Mouse (Mus musculus): Measurements from ENCODE around the gene Clspn. TPM values are rescaled to one million over a fixed set of nuclear protein-coding genes. Genes with fewer than 3 reads are reported as not detected.

Clspn gene
- total and polyA plus RNA-seq, 3 experiments, result 42.0 to 618 (median 64.0) TPM

GRCm38 (mm10) chr4:126556809-126557711, at the start of gene Clspn (continued):
- peak; percentile 77; the same call in 1 of the 2 replicates for TF ChIP-seq POLR2AphosphoS2 (IDR thresholded peaks at IDR 0.05; ENCODE audit: low read length)
- peak; percentile 41; the same call in 1 of the 2 replicates for TF ChIP-seq NRF1 (IDR thresholded peaks at IDR 0.05; ENCODE audit: insufficient read depth, low read depth, low read length, poor library complexity, severe bottlenecking)
- TF ChIP-seq ZNF384 (IDR thresholded peaks at IDR 0.05; ENCODE audit: low read depth, low read length), result peak; percentile 98

- no peak overlapping the region for H3K9ac ChIP-seq (ENCODE audit: control insufficient read depth, low read depth, low read length, poor library complexity, severe bottlenecking)
- TF ChIP-seq E2F4 (IDR thresholded peaks at IDR 0.05; ENCODE audit: borderline replicate concordance, low read depth, low read length), result no peak
- TF ChIP-seq HCFC1 (IDR thresholded peaks at IDR 0.05; ENCODE audit: low read depth, low read length), result no peak
- TF ChIP-seq ZC3H11A (IDR thresholded peaks at IDR 0.05; ENCODE audit: low read depth, low read length), result no peak
- no peak for TF ChIP-seq POLR2AphosphoS2 (IDR thresholded peaks at IDR 0.05; ENCODE audit: low read length)
- TF ChIP-seq POLR2A (IDR thresholded peaks at IDR 0.05; ENCODE audit: control insufficient read depth in 1 of 2, insufficient read depth in 1 of 2, low read depth in 1 of 2, low read length in 2 of 2, poor library complexity in 1 of 2), result no peak
- TF ChIP-seq RAD21 (IDR thresholded peaks at IDR 0.05; ENCODE audit: low read depth, low read length), result no peak
- TF ChIP-seq MAX (IDR thresholded peaks at IDR 0.05; ENCODE audit: low read length), result no peak
- no peak for TF ChIP-seq MYB (IDR thresholded peaks at IDR 0.05; ENCODE audit: low read depth, low read length)
- TF ChIP-seq GATA1 (IDR thresholded peaks at IDR 0.05; ENCODE audit: low read depth, low read length), result no peak
- TF ChIP-seq ZKSCAN1 (IDR thresholded peaks at IDR 0.05; ENCODE audit: low read depth, low read length), result no peak
- no peak for TF ChIP-seq NELFE (IDR thresholded peaks at IDR 0.05; ENCODE audit: low read depth, low read length)
- no peak for TF ChIP-seq POLR2AphosphoS5 (IDR thresholded peaks at IDR 0.05; ENCODE audit: borderline replicate concordance, low read depth, low read length)
- TF ChIP-seq KAT2A (conservative IDR thresholded peaks at IDR 0.05; ENCODE audit: low read depth, low read length), result no peak
- H3K79me2 ChIP-seq (ENCODE audit: control insufficient read depth, insufficient read depth, low read length, poor library complexity), result no peaks in the 10 kb centered on the region
- H3K4me1 ChIP-seq (ENCODE audit: control insufficient read depth in 1 of 2, insufficient read depth in 2 of 2, low read length in 2 of 2), result peaks cover 0 to 2% of the 10 kb centered on the region in 2 experiments; a peak in 1 of 4 replicates
- no peaks in the 10 kb centered on the region for H3K27me3 ChIP-seq (ENCODE audit: control insufficient read depth in 1 of 2, insufficient read depth in 2 of 2, low read length in 2 of 2)
- H3K36me3 ChIP-seq (ENCODE audit: control insufficient read depth in 1 of 2, insufficient read depth in 2 of 2, low read length in 2 of 2), result no peaks in the 10 kb centered on the region
- no peaks in the 10 kb centered on the region for H3K9me3 ChIP-seq (replicated peaks; ENCODE audit: insufficient read depth, low read length)
- peak; percentile 20 for DNase-seq (ENCODE audit: low read depth, low spot score)
- H3K27ac ChIP-seq (ENCODE audit: control insufficient read depth, low read depth, low read length), result no peak overlapping the region
- H3K4me3 ChIP-seq (ENCODE audit: control insufficient read depth in 1 of 2, insufficient read depth in 1 of 2, low read depth in 2 of 2, low read length in 2 of 2), result no peak overlapping the region
Measured at GRCm38 (mm10) chr4:126508110-126508899, 48.4 kb upstream of the Clspn start.

GRCm38 (mm10) chr4:126509072-126509471, 47.7 kb upstream of the Clspn start:
- Histone ChIP-seq H3K9ac (ENCODE audit: control insufficient read depth, low read depth, low read length, poor library complexity, severe bottlenecking) (no peak overlapping the region), H3K79me2 (ENCODE audit: control insufficient read depth, insufficient read depth, low read length, poor library complexity) (no peaks in the 10 kb centered on the region), H3K9me3 (replicated peaks; ENCODE audit: insufficient read depth, low read length) (no peaks in the 10 kb centered on the region), H3K36me3 (ENCODE audit: control insufficient read depth in 1 of 2, insufficient read depth in 2 of 2, low read length in 2 of 2) (no peaks in the 10 kb centered on the region), H3K4me3 (ENCODE audit: control insufficient read depth in 1 of 2, insufficient read depth in 1 of 2, low read depth in 2 of 2, low read length in 2 of 2) (no peak overlapping the region), H3K4me1 (ENCODE audit: control insufficient read depth in 1 of 2, insufficient read depth in 2 of 2, low read length in 2 of 2) (peaks cover 0 to 2% of the 10 kb centered on the region in 2 experiments; a peak in 1 of 4 replicates), H3K27ac (ENCODE audit: control insufficient read depth, low read depth, low read length) (no peak overlapping the region), H3K27me3 (ENCODE audit: control insufficient read depth in 1 of 2, insufficient read depth in 2 of 2, low read length in 2 of 2) (no peaks in the 10 kb centered on the region)
- TF ChIP-seq GABPA (IDR thresholded peaks at IDR 0.05; ENCODE audit: low read depth, low read length) (no peak), JUND (IDR thresholded peaks at IDR 0.05; ENCODE audit: low read depth, low read length) (no peak), CHD2 (IDR thresholded peaks at IDR 0.05; ENCODE audit: low read length) (no peak), CHD1 (IDR thresholded peaks at IDR 0.05; ENCODE audit: low read depth, low read length) (no peak), MAFK (IDR thresholded peaks at IDR 0.05; ENCODE audit: borderline replicate concordance, low read depth, low read length) (no peak)
- no peak for DNase-seq (ENCODE audit: low read depth, low spot score)

Measured in MEL (cell line).